Mouse (Mus musculus): Measurements from ENCODE around the gene Fbxw2.
A peak's percentile ranks its signal among the peaks of the same experiment; 100 is the strongest.
"Not testable (repeated sequence)": the region's sequence is repeated elsewhere in the genome, so short reads cannot be mapped to it uniquely, and the experiment has no call there.

Gene Fbxw2

GRCm38 (mm10) chr2:34815893-34816292 is 10.2 kb downstream of the Fbxw2 start:
- DNase-seq (ENCODE audit: extremely low read depth, low read depth, low spot score): not testable (repeated sequence)

- no peak for DNase-seq (ENCODE audit: extremely low read depth, low read depth, low spot score)
Observed at GRCm38 (mm10) chr2:34812706-34813105, 13.4 kb downstream of the Fbxw2 start.

GRCm38 (mm10) chr2:34810775-34811174 is 15.3 kb downstream of the Fbxw2 start:
- DNase-seq (ENCODE audit: extremely low read depth, low read depth, low spot score): no peak

- no peak for DNase-seq (ENCODE audit: extremely low read depth, low read depth, low spot score)
Observed at GRCm38 (mm10) chr2:34809568-34809967, 16.5 kb downstream of the Fbxw2 start.

- DNase-seq (ENCODE audit: extremely low read depth, low read depth, low spot score): no peak
Observed at GRCm38 (mm10) chr2:34808057-34808456, 18.1 kb downstream of the Fbxw2 start.

GRCm38 (mm10) chr2:34805364-34805950 is 20.7 kb downstream of the Fbxw2 start:
- no peak for DNase-seq (ENCODE audit: extremely low read depth, low read depth, low spot score)

GRCm38 (mm10) chr2:34804815-34805214 is 21.3 kb downstream of the Fbxw2 start:
- no peak for DNase-seq (ENCODE audit: extremely low read depth, low read depth, low spot score)

GRCm38 (mm10) chr2:34804172-34804571 is 21.9 kb downstream of the Fbxw2 start:
- DNase-seq (ENCODE audit: extremely low read depth, low read depth, low spot score): no peak

- no peak for DNase-seq (ENCODE audit: extremely low read depth, low read depth, low spot score)
Observed at GRCm38 (mm10) chr2:34803746-34804145, 22.4 kb downstream of the Fbxw2 start.

GRCm38 (mm10) chr2:34802565-34803245 is 23.4 kb downstream of the Fbxw2 start:
- not testable (repeated sequence) for DNase-seq (ENCODE audit: extremely low read depth, low read depth, low spot score)

- peak; percentile 92 for DNase-seq (ENCODE audit: extremely low read depth, low read depth, low spot score)
Observed at GRCm38 (mm10) chr2:34801516-34802482, 24.3 kb downstream of the Fbxw2 start.

- no peak for DNase-seq (ENCODE audit: extremely low read depth, low read depth, low spot score)
Observed at GRCm38 (mm10) chr2:34800371-34800770, 25.7 kb downstream of the Fbxw2 start.

- DNase-seq (ENCODE audit: extremely low read depth, low read depth, low spot score): no peak
Observed at GRCm38 (mm10) chr2:34799357-34800256, 26.5 kb downstream of the Fbxw2 start, which contains the start of gene Rabepk. TSS of gene Rabepk (minus strand) at chr2:34799912.

GRCm38 (mm10) chr2:34795426-34795825 is 30.7 kb downstream of the Fbxw2 start:
- DNase-seq (ENCODE audit: extremely low read depth, low read depth, low spot score): no peak

- no peak for DNase-seq (ENCODE audit: extremely low read depth, low read depth, low spot score)
Observed at GRCm38 (mm10) chr2:34794511-34794910, 31.6 kb downstream of the Fbxw2 start.

- DNase-seq (ENCODE audit: extremely low read depth, low read depth, low spot score): not testable (repeated sequence)
Observed at GRCm38 (mm10) chr2:34792543-34792942, 33.6 kb downstream of the Fbxw2 start.

- DNase-seq (ENCODE audit: extremely low read depth, low read depth, low spot score): no peak
Observed at GRCm38 (mm10) chr2:34790282-34790681, 35.8 kb downstream of the Fbxw2 start.

- DNase-seq (ENCODE audit: extremely low read depth, low read depth, low spot score): no peak
Observed at GRCm38 (mm10) chr2:34784085-34784484, 42.0 kb downstream of the Fbxw2 start.

- DNase-seq (ENCODE audit: extremely low read depth, low read depth, low spot score): no peak
Observed at GRCm38 (mm10) chr2:34783064-34784020, 42.8 kb downstream of the Fbxw2 start.
